14 mouse cellular contexts compared by ENCODE assay signal in genomic region chr8:117097051-117097563, GRCm38 (mm10). TPM values are rescaled to one million over a fixed set of nuclear protein-coding genes. Genes with fewer than 3 reads are reported as not detected.
DNase-seq lines count a peak whose midpoint lies in the region; ATAC-seq lines count a peak whose summit lies in the region.
"Had no signal": no experiment of that assay in that cellular context is flagged by ENCODE, and none has a peak within 500 bp of the region (broad histone marks: within the 10 kb centered on the region; RNA-seq: fewer than 3 reads in every experiment).

No protein-coding gene starts in this region.

- WGBS in kidney, embryonic 16.5 days, result 66% methylated on average over 10 of the region's 10 CpGs
- 69% methylated on average over 10 of the region's 10 CpGs for whole genome bisulfite sequencing in neural tube, embryonic 12.5 days

- H3K9me3 ChIP-seq in kidney, embryonic 16.5 days (ENCODE audit: low read length), result 0 out of 2 replicates have a peak, but pooled peaks cover 4% of the 10 kb centered on the region
- H3K9me3 ChIP-seq in neural tube, embryonic 12.5 days, result peaks cover 6% of the 10 kb centered on the region; the same call in 1 of the 2 replicates
- H3K9me3 ChIP-seq: heart, embryonic 10.5 days had no signal

- DNase-seq in cerebellum, postnatal 10 days, result peak; percentile 36 to 42
- no peak for DNase-seq in cerebellum, postnatal 36 days
- DNase-seq in kidney, postnatal 10 days, result no peak
- DNase-seq in neural tube, embryonic 10.5 days (ENCODE audit: extremely low spot score, low spot score), result no peak
- peak; percentile 12 for DNase-seq in yolk sac, embryonic 10.5 days (ENCODE audit: low spot score)
- DNase-seq in adrenal gland, adult 2 months, result no peak
- DNase-seq: cerebellum, adult 8-10 months; gastrocnemius, postnatal 10 days; kidney, adult 2 months; thymus, postnatal 25 days had no signal

- no peak overlapping the region for H3K9ac ChIP-seq in kidney, embryonic 16.5 days (replicated peaks; ENCODE audit: low read length)
- no peak overlapping the region for H3K9ac ChIP-seq in neural tube, embryonic 12.5 days

- no peaks in the 10 kb centered on the region for H3K27me3 ChIP-seq in kidney, embryonic 16.5 days (ENCODE audit: insufficient read depth, low read length)
- H3K27me3 ChIP-seq in neural tube, embryonic 12.5 days (replicated peaks), result no peaks in the 10 kb centered on the region

- H3K27ac ChIP-seq in kidney, embryonic 16.5 days (ENCODE audit: low read length), result no peak overlapping the region
- no peak overlapping the region for H3K27ac ChIP-seq in neural tube, embryonic 12.5 days
- H3K27ac ChIP-seq: heart, embryonic 10.5 days had no signal

- no peak for ATAC-seq in kidney, embryonic 16.5 days (ENCODE audit: low FRiP score, low TSS enrichment)
- ATAC-seq in neural tube, embryonic 12.5 days (ENCODE audit: low FRiP score, low read depth), result peak; percentile 25

- peak overlapping the region; percentile 20; the same call in 1 of the 2 replicates for H3K4me2 ChIP-seq in kidney, embryonic 16.5 days (replicated peaks; ENCODE audit: low read depth, low read length)
- peak overlapping the region; percentile 10; the same call in 1 of the 2 replicates for H3K4me2 ChIP-seq in neural tube, embryonic 12.5 days (replicated peaks)

- peaks cover 9% of the 10 kb centered on the region; the same call in 1 of the 2 replicates for H3K4me1 ChIP-seq in kidney, embryonic 16.5 days (ENCODE audit: insufficient read depth, low read length)
- peaks cover 14% of the 10 kb centered on the region for H3K4me1 ChIP-seq in neural tube, embryonic 12.5 days

- H3K4me3 ChIP-seq in kidney, embryonic 16.5 days (ENCODE audit: low read length), result no peak overlapping the region
- H3K4me3 ChIP-seq in neural tube, embryonic 12.5 days, result no peak overlapping the region
- H3K4me3 ChIP-seq: heart, embryonic 10.5 days had no signal

- no peaks in the 10 kb centered on the region for H3K36me3 ChIP-seq in kidney, embryonic 16.5 days (ENCODE audit: insufficient read depth, low read length)
- no peaks in the 10 kb centered on the region for H3K36me3 ChIP-seq in neural tube, embryonic 12.5 days
- H3K36me3 ChIP-seq: heart, embryonic 10.5 days had no signal

RNA-seq across cellular contexts. Expression of gene Bco1, which starts 1.5 kb away (rescaled TPM):
- polyA plus RNA-seq in kidney, embryonic 16.5 days (2015; fragmentation: Nextera tagmentation; extraction: Ambion mirVana), result 0.45 and 0.62 TPM in 2 replicates
- 0.09 and 0.52 TPM in 2 replicates for polyA plus RNA-seq in neural tube, embryonic 12.5 days (2016; fragmentation: Nextera tagmentation; extraction: Ambion mirVana)
- under 1 TPM; 0.38 to 0.55 TPM for total RNA-seq in adrenal gland, adult 2 months (2021)
- polyA plus RNA-seq in adrenal gland, adult 2 months (2012; rRNA removed), result not detected in 2 replicates
- total RNA-seq: gastrocnemius, postnatal 10 days had no signal

RNA-seq across cellular contexts. Expression of gene Pkd1l2, which starts 14.9 kb away (rescaled TPM):
- 0.04 and 0.14 TPM in 2 replicates for polyA plus RNA-seq in kidney, embryonic 16.5 days (2015; fragmentation: Nextera tagmentation; extraction: Ambion mirVana)
- 0.06 and 0.08 TPM in 2 replicates for polyA plus RNA-seq in neural tube, embryonic 12.5 days (2016; fragmentation: Nextera tagmentation; extraction: Ambion mirVana)
- total RNA-seq in adrenal gland, adult 2 months (2021), result 1 to 10 TPM in 1 of 2 experiments, under 1 TPM in 1; 0.93 to 2.3 TPM
- 1.1 and 1.2 TPM in 2 replicates for polyA plus RNA-seq in adrenal gland, adult 2 months (2012; rRNA removed)
- total RNA-seq: liver, adult 2 months had no signal
- polyA plus RNA-seq: liver, adult 2 months had no signal

Comparison
In these comparisons a context has a peak if more than half of its experiments do, and no peak if none do; other contexts are left out.
1. DNase-seq: peak in cerebellum, postnatal 10 days (2 of 2) and yolk sac, embryonic 10.5 days (single experiment); none in cerebellum, postnatal 36 days (0 of 2), kidney, postnatal 10 days (single experiment), neural tube, embryonic 10.5 days (single experiment) and adrenal gland, adult 2 months (single experiment).